Mouse (Mus musculus) 3134 (cell line): Measurements from ENCODE around the gene Olfr1223.
"Not testable (repeated sequence)": the region's sequence is repeated elsewhere in the genome, so short reads cannot be mapped to it uniquely, and the experiment has no call there.

ENCODE experiments used
- DNase-seq: peaks from one replicate; pipeline ENCODE4 v3.0.0-alpha.2; 2011; ENCODE audit warnings: low spot score; ENCODE audit not compliant: insufficient read length; ENCODE audit errors: extremely low read depth

Gene Olfr1223

DNA sequence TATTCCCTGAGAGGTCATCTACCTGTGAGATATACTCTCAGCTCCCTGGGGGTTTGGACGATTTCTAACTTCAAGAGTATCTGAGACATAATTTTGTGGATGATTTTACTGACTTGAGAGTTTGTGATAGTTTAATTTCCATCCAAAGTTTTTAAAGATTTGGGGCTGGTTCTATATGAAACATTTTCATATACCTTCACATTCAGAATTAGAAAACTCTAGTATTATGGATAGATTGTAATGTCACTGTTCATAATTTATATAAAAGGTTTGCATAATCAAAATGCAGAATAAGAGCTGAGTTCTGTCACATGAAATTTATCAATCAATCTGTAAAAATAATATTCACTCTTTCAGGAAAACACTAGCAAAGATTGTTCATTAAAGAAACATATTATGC is at the start of gene Olfr1223:
Gene Olfr1223, minus strand, starts transcription at position 101 of the 400 bp plus-strand sequence.
- DNase-seq, result no peak

DNA sequence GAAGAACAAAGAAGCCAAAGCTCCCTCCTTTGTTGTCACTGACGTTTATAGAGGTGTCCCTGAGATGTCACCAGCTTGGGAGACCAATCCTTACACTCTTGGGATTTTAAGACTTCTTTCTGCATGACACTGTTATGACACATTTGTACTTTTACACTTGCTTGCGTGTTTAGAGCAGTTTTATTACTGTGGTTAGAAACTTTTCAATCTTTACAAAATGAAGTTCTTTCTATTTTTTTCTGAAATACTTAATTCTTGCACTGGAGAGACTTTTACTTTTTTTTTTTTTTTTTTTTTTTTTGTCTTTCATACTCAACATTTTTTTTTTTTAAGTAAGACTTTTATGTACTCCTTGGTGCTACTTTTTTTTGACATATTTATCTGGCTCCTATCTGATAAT is 48.6 kb upstream of the Olfr1223 start, which contains the start of gene Olfr1226:
Gene Olfr1226, minus strand, starts transcription at position 101 of the 400 bp plus-strand sequence.
- DNase-seq, result no peak

DNA sequence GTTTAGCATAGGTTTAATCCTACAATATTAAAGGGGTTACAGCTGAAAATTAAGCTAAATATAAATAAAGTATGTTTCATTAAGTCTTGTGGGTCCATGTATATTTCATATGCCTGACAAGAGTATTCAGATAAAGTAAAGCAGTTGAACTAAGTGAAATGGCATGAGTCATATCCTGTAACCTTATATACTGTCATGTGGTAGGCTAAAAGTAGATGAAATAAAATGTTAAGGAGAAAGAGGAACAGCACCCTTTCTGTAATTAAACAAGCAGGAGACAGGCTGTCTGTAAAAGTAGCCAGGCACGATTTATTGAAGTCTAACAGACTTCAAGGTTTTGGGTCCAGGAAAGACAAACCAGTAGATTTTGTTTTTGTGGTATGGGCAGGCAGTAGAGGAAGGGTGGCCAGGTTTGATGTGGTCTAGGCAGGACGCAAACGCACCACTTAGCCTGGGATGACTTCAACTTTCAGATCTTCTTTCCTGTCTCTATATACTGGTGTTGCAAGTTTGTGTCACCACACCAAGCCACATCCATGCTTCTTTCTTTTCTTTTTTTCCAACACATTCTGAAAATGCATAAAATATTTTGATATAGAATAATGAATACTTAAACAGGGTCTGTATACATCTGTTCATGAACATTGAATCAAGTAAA is 45.1 kb upstream of the Olfr1223 start:
- no peak for DNase-seq

DNA sequence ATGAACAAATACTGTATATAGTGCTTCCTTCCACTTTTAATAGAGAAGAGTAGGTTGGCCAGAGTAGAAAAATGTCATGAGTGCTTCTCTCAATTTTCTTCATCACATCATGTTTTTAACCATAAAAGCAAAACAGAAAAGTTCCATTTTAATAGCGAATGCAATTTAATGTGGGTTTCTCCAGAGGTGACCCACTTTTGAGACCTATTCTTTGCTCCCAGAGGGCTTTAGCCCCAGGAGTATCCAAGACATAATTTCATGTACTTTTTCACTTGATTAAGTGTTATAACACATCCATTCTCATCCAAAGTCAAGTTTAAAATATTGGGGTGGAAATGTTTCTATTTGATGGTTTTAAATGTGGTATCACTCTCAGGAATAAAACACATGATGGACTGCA is 23.2 kb upstream of the Olfr1223 start, which contains the start of gene Olfr1225:
Gene Olfr1225, minus strand, starts transcription at position 101 of the 400 bp plus-strand sequence.
- DNase-seq, result no peak

DNA sequence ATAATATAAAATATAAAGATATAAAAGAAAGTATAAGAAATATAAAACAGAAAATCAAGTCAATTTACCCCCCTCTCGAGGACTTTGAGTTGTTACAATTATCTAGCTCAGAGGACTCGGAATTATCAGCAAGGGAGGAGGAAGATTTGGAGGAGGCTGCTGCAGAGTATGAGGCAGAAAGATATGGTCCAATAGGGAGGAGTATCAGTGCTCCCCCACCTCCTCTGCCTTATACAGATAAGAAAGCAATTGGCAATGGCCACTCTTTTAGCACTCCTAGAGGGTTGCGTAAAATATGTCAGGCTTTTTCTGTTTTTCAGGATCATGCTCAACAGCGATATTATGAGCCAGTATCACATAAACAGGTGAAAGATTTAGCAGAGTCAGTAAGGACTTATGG is 13.4 kb upstream of the Olfr1223 start:
- not testable (repeated sequence) for DNase-seq

DNA sequence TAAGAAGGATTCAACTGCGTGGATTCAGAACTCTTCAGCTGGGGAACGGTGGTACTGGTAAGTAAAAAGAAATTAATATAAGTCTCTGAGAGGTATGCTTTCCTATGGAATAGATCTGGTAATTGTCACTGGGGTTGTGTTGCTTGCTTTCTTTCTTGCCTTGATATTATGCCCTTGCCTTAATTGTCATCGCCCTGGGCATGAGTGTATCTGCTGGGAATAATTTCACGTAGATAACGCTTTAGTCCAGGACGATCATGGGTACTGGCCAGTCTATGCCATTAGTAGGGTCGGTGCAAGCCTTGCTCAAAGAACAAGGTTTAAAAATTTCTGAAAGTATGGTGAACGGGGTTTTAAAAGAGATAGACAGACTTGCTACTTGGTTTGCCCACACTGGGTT is 12.6 kb upstream of the Olfr1223 start, which contains the start of gene Olfr1224-ps1:
Gene Olfr1224-ps1, minus strand, starts transcription at position 101 of the 400 bp plus-strand sequence.
- not testable (repeated sequence) for DNase-seq

DNA sequence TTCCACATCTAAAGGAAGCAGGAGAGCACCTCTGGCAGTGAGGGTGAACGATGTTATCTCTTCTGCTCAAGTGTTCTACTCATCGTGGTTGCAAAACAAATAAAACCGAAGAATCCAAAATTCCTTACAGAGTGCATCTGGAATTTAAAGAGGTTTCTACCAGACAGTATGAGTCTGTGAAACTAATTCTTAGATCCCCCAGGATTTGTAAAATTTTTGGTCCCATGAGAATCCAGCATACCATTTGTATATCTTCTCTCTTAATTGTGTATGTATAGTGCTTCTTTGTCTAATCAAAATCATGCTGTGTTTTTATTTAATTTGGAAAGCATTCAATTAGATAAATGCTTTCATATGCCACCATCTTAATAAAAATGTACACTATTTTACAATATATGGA is 18.4 kb downstream of the Olfr1223 start, which contains the start of gene Olfr1222:
Gene Olfr1222, minus strand, starts transcription at position 101 of the 400 bp plus-strand sequence.
- DNase-seq, result no peak

DNA sequence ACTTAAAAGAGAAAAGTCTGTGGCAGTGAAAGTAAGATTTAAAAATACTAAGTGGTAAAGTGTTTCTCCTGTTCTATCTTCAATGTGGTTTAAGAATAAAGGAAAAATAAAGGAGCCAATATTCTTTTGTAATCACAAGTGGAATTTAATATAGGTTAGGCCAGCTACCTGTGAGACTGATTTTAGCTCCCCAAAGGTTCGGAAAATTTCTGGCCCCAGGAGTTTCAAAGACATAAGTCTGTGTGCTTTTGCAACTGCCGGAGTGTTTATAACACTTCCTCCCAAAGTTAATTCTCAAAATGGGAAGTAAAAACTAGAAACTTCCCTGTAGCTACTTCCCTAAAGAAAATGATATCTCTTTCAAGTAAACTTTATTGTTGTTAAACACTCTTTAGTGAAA is 34.2 kb downstream of the Olfr1223 start, which contains the start of gene Olfr1221:
Gene Olfr1221, minus strand, starts transcription at position 101 of the 400 bp plus-strand sequence.
- no peak for DNase-seq

DNA sequence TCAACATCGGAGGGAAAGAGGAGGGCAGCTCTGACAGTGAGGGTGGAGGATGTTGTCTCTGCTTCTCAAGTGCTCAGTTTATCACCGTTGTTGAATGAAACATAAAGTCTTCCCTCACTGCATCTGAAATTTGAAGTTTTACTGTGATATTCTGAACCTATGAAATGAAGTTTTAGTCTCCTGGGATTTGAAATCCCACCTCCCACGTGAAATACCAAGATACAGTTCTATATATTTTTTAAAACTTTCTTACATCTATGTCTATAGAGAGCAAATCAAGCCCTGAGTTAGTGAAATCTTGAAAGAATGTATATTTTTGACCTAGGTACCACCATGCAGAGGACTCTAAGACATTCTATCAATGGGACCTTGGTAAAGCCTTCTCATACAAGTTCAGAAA is 44.6 kb downstream of the Olfr1223 start, which contains the start of gene Olfr1220:
Gene Olfr1220, minus strand, starts transcription at position 101 of the 400 bp plus-strand sequence.
- DNase-seq, result no peak

DNA sequence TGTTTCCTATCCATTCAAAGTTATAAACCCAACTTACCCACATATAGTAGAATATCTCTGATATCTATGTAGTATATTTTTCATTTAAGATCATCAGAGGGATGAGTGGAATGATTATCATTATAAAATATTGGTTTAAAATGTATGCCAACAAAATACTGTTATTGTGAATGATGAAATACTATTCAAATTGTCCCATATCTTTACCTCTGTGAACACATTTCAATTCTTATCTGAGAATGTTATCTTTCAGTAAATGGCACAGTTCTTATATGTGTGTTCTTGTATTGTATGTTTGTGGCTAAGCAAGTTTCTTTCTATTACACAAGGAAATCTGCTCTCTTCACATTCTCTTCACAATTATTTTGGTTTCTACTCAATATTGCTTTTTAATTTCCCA is 45.7 kb downstream of the Olfr1223 start:
- no peak for DNase-seq

DNA sequence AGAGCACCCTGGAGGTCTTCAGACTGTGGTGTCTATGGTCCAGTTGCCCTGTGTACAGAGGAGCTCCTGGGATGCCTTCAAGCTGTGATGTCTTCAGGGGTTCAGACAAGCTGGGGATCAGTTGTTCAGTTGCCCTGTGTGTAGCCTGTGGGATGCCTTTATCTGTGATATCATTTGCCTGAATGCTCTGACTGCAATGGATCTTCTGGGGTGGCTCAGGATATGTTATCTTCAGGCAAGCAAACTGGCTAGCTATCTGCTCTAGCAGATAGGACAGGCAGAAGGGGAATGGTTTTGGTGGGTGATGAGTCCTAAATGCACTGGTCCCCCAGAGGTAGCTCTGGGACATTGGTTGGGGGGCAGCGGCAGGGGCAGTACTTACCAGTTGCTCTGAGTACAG is 57.5 kb downstream of the Olfr1223 start:
- no peak for DNase-seq
